Mouse (Mus musculus) brain, embryonic 14.5 days (tissue): ENCODE data around the gene Enthd1.

Experiments
- CTCF ChIP-seq: fragments of 200-500 bp; IDR thresholded peaks from 2 replicates; pipeline ENCODE4 v1.5.1; 2012; ENCODE audit warnings: inconsistent platforms, mild to moderate bottlenecking, moderate library complexity, borderline replicate concordance; ENCODE audit not compliant: insufficient read depth, insufficient read length; ENCODE audit errors: extremely low read depth
- POLR2A ChIP-seq: fragments of 200-500 bp; IDR thresholded peaks from 2 replicates; pipeline ENCODE4 v1.6.1; 2012; ENCODE audit warnings: mild to moderate bottlenecking, inconsistent platforms, borderline replicate concordance; ENCODE audit not compliant: poor library complexity, insufficient read depth, insufficient read length, severe bottlenecking; ENCODE audit errors: extremely low read depth

- no peak for TF ChIP-seq CTCF
- no peak for TF ChIP-seq POLR2A
These were observed 8.0 kb upstream of the Enthd1 start for GRCm38 (mm10) chr15:80572811-80573520.
